In genomic region chr6:126245986-126246385, GRCm38 (mm10) we compare ENCODE assay signal across 12 mouse cellular contexts.
"Had no signal": no experiment of that assay in that cellular context is flagged by ENCODE, and none has a peak within 500 bp of the region (broad histone marks: within the 10 kb centered on the region; RNA-seq: fewer than 3 reads in every experiment).

No protein-coding gene starts in this region.

- ATAC-seq: hindbrain, embryonic 16.5 days; inflammation-experienced regulatory T-cells, adult 6 months; intestine, postnatal 0 days; lung, postnatal 0 days had no signal

- DNase-seq: lung, adult 2 months; lung, postnatal 36 days; right cerebral cortex, postnatal 4 days; spleen, adult 18-20 months; thymus, postnatal 36 days had no signal

- H3K27me3 ChIP-seq: liver, embryonic 15.5 days; neural tube, embryonic 15.5 days; stomach, embryonic 15.5 days had no signal
